11 mouse cellular contexts compared by ENCODE assay signal in genomic region chr9:37177551-37177950, GRCm38 (mm10). TPM values are rescaled to one million over a fixed set of nuclear protein-coding genes. Genes with fewer than 3 reads are reported as not detected.
DNase-seq lines count a peak whose midpoint lies in the region; ATAC-seq and TF ChIP-seq lines count a peak whose summit lies in the region.
"Had no signal": no experiment of that assay in that cellular context is flagged by ENCODE, and none has a peak within 500 bp of the region (broad histone marks: within the 10 kb centered on the region; RNA-seq: fewer than 3 reads in every experiment).

No protein-coding gene starts in this region.

- peaks cover 3% of the 10 kb centered on the region; the same call in 1 of the 2 replicates for H3K27me3 ChIP-seq in embryonic facial prominence, embryonic 15.5 days
- no peaks in the 10 kb centered on the region for H3K27me3 ChIP-seq in hindbrain, postnatal 0 days (ENCODE audit: insufficient read depth, low read length)
- no peaks in the 10 kb centered on the region for H3K27me3 ChIP-seq in neural tube, embryonic 14.5 days (ENCODE audit: control insufficient read depth, insufficient read depth, low read length)

- no peak overlapping the region; the same call in 1 of the 2 replicates for H3K4me2 ChIP-seq in embryonic facial prominence, embryonic 15.5 days (replicated peaks)
- no peak overlapping the region for H3K4me2 ChIP-seq in hindbrain, postnatal 0 days (ENCODE audit: low read depth, low read length)
- no peak overlapping the region for H3K4me2 ChIP-seq in neural tube, embryonic 14.5 days (ENCODE audit: low read depth, low read length)
- H3K4me2 ChIP-seq: lung, embryonic 14.5 days had no signal

- ATAC-seq in embryonic facial prominence, embryonic 15.5 days (ENCODE audit: insufficient number of reproducible peaks, low FRiP score, low TSS enrichment, low read depth), result no peak
- no peak for ATAC-seq in hindbrain, postnatal 0 days
- ATAC-seq in neural tube, embryonic 14.5 days (ENCODE audit: low read depth), result 0 out of 2 replicates have a peak, but pooled peaks have one; percentile 31
- ATAC-seq in erythroblast, adult 5-6 weeks (replicated peaks; ENCODE audit: low FRiP score, poor library complexity, severe bottlenecking), result no peak

- H3K4me3 ChIP-seq in left cerebral cortex, adult 2 months, result peak overlapping the region; percentile 11; the same call in 1 of the 2 replicates
- H3K4me3 ChIP-seq in embryonic facial prominence, embryonic 15.5 days (replicated peaks), result no peak overlapping the region
- no peak overlapping the region for H3K4me3 ChIP-seq in hindbrain, postnatal 0 days (ENCODE audit: low read length)
- no peak overlapping the region for H3K4me3 ChIP-seq in neural tube, embryonic 14.5 days (ENCODE audit: low read depth, low read length)
- H3K4me3 ChIP-seq: heart, embryonic 10.5 days had no signal

- peak overlapping the region; percentile 72 for H3K27ac ChIP-seq in left cerebral cortex, adult 2 months
- H3K27ac ChIP-seq in embryonic facial prominence, embryonic 15.5 days (replicated peaks), result peak overlapping the region; percentile 58
- peak overlapping the region; percentile 42; the same call in 1 of the 2 replicates for H3K27ac ChIP-seq in hindbrain, postnatal 0 days
- H3K27ac ChIP-seq in neural tube, embryonic 14.5 days (ENCODE audit: low read depth, low read length), result 0 out of 2 replicates have a peak overlapping the region, but pooled peaks have one; percentile 11
- H3K27ac ChIP-seq: heart, embryonic 10.5 days had no signal

- no peak for DNase-seq in left cerebral cortex, adult 2 months (ENCODE audit: extremely low spot score in 1 of 2, low spot score in 2 of 2)
- DNase-seq in left cerebral cortex, adult 9 months (ENCODE audit: low spot score in 2 of 2), result no peak
- DNase-seq in hindbrain, postnatal 0 days (ENCODE audit: low spot score), result no peak
- DNase-seq in right cerebral cortex, postnatal 4 days, result no peak
- no peak for DNase-seq in testis, postnatal 14 days (ENCODE audit: low spot score)

- H3K4me1 ChIP-seq in embryonic facial prominence, embryonic 15.5 days, result peaks cover 32% of the 10 kb centered on the region
- 0 out of 2 replicates have a peak, but pooled peaks cover 9% of the 10 kb centered on the region for H3K4me1 ChIP-seq in hindbrain, postnatal 0 days (ENCODE audit: insufficient read depth, low read length)
- peaks cover 7% of the 10 kb centered on the region; the same call in 1 of the 2 replicates for H3K4me1 ChIP-seq in neural tube, embryonic 14.5 days (ENCODE audit: control insufficient read depth, insufficient read depth, low read length)

- TF ChIP-seq CTCF in left cerebral cortex, adult 2 months (IDR thresholded peaks at IDR 0.05), result no peak
- no peak for TF ChIP-seq CTCF in hindbrain, postnatal 0 days (IDR thresholded peaks at IDR 0.05; ENCODE audit: low read depth)

- no peaks in the 10 kb centered on the region for H3K36me3 ChIP-seq in embryonic facial prominence, embryonic 15.5 days
- no peaks in the 10 kb centered on the region for H3K36me3 ChIP-seq in hindbrain, postnatal 0 days (ENCODE audit: insufficient read depth, low read length)
- H3K36me3 ChIP-seq in neural tube, embryonic 14.5 days (ENCODE audit: control insufficient read depth, insufficient read depth, low read length), result no peaks in the 10 kb centered on the region
- H3K36me3 ChIP-seq: heart, embryonic 10.5 days had no signal

- no peaks in the 10 kb centered on the region for H3K9me3 ChIP-seq in embryonic facial prominence, embryonic 15.5 days (replicated peaks)
- no peaks in the 10 kb centered on the region for H3K9me3 ChIP-seq in hindbrain, postnatal 0 days (ENCODE audit: low read length)
- H3K9me3 ChIP-seq in neural tube, embryonic 14.5 days (ENCODE audit: control insufficient read depth, low read length), result no peaks in the 10 kb centered on the region
- H3K9me3 ChIP-seq: heart, embryonic 10.5 days had no signal

- intact Hi-C loops in left cerebral cortex, adult 2 months (cut with DNase I), result loop anchor here (1.0 to 5.0 kb wide), 2 partner anchors 52 to 150 kb away; no protein-coding TSS in a partner anchor

- WGBS in embryonic facial prominence, embryonic 15.5 days, result 38% methylated on average over 8 of the region's 8 CpGs
- 36% methylated on average over 8 of the region's 8 CpGs for WGBS in hindbrain, postnatal 0 days
- 43% methylated on average over 8 of the region's 8 CpGs for WGBS in neural tube, embryonic 14.5 days

- H3K9ac ChIP-seq in embryonic facial prominence, embryonic 15.5 days, result no peak overlapping the region
- H3K9ac ChIP-seq in hindbrain, postnatal 0 days (replicated peaks; ENCODE audit: low read length), result no peak overlapping the region
- no peak overlapping the region for H3K9ac ChIP-seq in neural tube, embryonic 14.5 days (replicated peaks; ENCODE audit: low read depth, low read length)
- H3K9ac ChIP-seq: lung, embryonic 14.5 days had no signal

RNA-seq across cellular contexts. Expression of gene Pknox2, which starts 30.3 kb away (rescaled TPM):
- 10 to 100 TPM; 79.1 to 84.5 TPM for total RNA-seq in left cerebral cortex, adult 2 months (2021)
- polyA plus RNA-seq in embryonic facial prominence, embryonic 15.5 days (2015; fragmentation: Nextera tagmentation; extraction: Ambion mirVana), result 14.0 and 14.1 TPM in 2 replicates
- 23.5 and 28.0 TPM in 2 replicates for total RNA-seq in hindbrain, postnatal 0 days (2014; rRNA removed)
- 20.6 and 22.2 TPM in 2 replicates for polyA plus RNA-seq in hindbrain, postnatal 0 days (2015; fragmentation: Nextera tagmentation; extraction: Ambion mirVana)
- 33.4 and 39.0 TPM in 2 replicates for polyA plus RNA-seq in neural tube, embryonic 14.5 days (2014; fragmentation: Nextera tagmentation; extraction: Ambion mirVana)
- 0.58 TPM in 1 of 2 replicates, not detected in the other for total RNA-seq in erythroblast, adult 5-6 weeks (2015; ENCODE audit: low replicate concordance)
- total RNA-seq in erythroblast, adult 5-6 weeks (2017; ENCODE audit: low replicate concordance), result 0.09 TPM in 1 of 2 replicates, not detected in the other
- total RNA-seq: monocyte, adult 5-6 weeks had no signal

RNA-seq across cellular contexts. Expression of gene Tmem218, which starts 30.5 kb away (rescaled TPM):
- 10 to 100 TPM; 10.3 to 11.6 TPM for total RNA-seq in left cerebral cortex, adult 2 months (2021)
- polyA plus RNA-seq in embryonic facial prominence, embryonic 15.5 days (2015; fragmentation: Nextera tagmentation; extraction: Ambion mirVana), result 12.5 and 14.7 TPM in 2 replicates
- total RNA-seq in hindbrain, postnatal 0 days (2014; rRNA removed), result 6.0 and 6.3 TPM in 2 replicates
- polyA plus RNA-seq in hindbrain, postnatal 0 days (2015; fragmentation: Nextera tagmentation; extraction: Ambion mirVana), result 11.4 and 13.3 TPM in 2 replicates
- 9.6 and 10.8 TPM in 2 replicates for polyA plus RNA-seq in neural tube, embryonic 14.5 days (2014; fragmentation: Nextera tagmentation; extraction: Ambion mirVana)
- 2.5 TPM in 1 of 2 replicates, not detected in the other for total RNA-seq in erythroblast, adult 5-6 weeks (2015; ENCODE audit: low replicate concordance)
- 0.42 and 0.68 TPM in 2 replicates for total RNA-seq in erythroblast, adult 5-6 weeks (2017; ENCODE audit: low replicate concordance)

Comparison
In these comparisons a context has a peak if more than half of its experiments do, and no peak if none do; other contexts are left out.
1. H3K27ac ChIP-seq: peak in every context shown above with its lines; median percentile 72 in left cerebral cortex, adult 2 months; 58 in embryonic facial prominence, embryonic 15.5 days; 42 in hindbrain, postnatal 0 days; 11 in neural tube, embryonic 14.5 days.
2. RNA of gene Pknox2, which starts 30.3 kb away (total RNA-seq): 79.1 to 84.5 TPM in left cerebral cortex, adult 2 months and 23.5 to 28.0 TPM in hindbrain, postnatal 0 days; 0.09 to 0.58 TPM in erythroblast, adult 5-6 weeks; every median in the first group is over 10 times any median in the second.